Mouse (Mus musculus): ENCODE results near the gene Fcer2a. TPM values are rescaled to one million over a fixed set of nuclear protein-coding genes. Genes with fewer than 3 reads are reported as not detected.

Gene Fcer2a
- polyA plus RNA-seq, 2 experiments: 0.05 TPM; not detected in 1

DNA sequence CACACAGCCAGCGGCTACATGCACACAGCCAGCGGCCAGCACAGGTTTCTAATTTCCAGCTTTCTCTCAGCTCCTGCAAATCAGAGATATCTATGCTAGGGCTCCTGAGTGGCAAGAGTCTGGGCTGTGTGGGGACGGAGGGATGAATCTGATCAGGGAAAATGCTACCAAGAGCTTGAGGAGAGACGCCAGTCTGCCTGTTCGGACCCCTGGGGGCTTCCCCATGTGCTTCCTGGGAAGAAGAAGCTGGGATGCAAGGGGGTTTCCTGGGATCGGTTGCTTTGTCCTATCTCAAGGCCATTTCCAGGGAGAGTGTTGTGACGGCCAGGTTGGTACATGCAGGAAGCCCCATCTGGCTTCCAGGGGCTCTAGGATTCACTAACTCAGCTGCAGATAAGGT is 13.6 kb upstream of the Fcer2a start:
- Histone ChIP-seq H3K4me3 (ENCODE audit: insufficient read depth in 1 of 2, low read depth in 2 of 2, low read length in 2 of 2) (no peak overlapping the region), H3K9ac (replicated peaks) (no peak overlapping the region), H3K27me3 (ENCODE audit: control insufficient read depth, insufficient read depth, low read length) (no peaks in the 10 kb centered on the region), H3K4me2 (ENCODE audit: low read depth) (no peak overlapping the region), H3K27ac (no peak overlapping the region), H3K9me3 (ENCODE audit: control insufficient read depth, low read length) (no peaks in the 10 kb centered on the region), H3K4me1 (replicated peaks; ENCODE audit: control insufficient read depth in 2 of 2, insufficient read depth in 2 of 2, low read length in 1 of 2) (peaks cover 0 to 12% of the 10 kb centered on the region in 2 experiments; a peak in 2 of 4 replicates), H3K36me3 (replicated peaks; ENCODE audit: control insufficient read depth, insufficient read depth, low read depth) (no peaks in the 10 kb centered on the region)
- TF ChIP-seq CTCF (IDR thresholded peaks at IDR 0.05; ENCODE audit: low read depth): no peak
- TF ChIP-seq EP300 (IDR thresholded peaks at IDR 0.05; ENCODE audit: low read depth): no peak
- 59% methylated on average over 7 of the region's 7 CpGs for WGBS (ENCODE audit: insufficient replicate concordance)
- DNase-seq (ENCODE audit: low read depth in 3 of 3, low spot score in 3 of 3) (no peak), ATAC-seq (ENCODE audit: insufficient read depth) (no peak)

- Histone ChIP-seq H3K4me1 (replicated peaks; ENCODE audit: control insufficient read depth in 2 of 2, insufficient read depth in 2 of 2, low read length in 1 of 2) (peaks cover 0 to 3% of the 10 kb centered on the region in 2 experiments; a peak in 2 of 4 replicates), H3K27ac (no peak overlapping the region), H3K4me3 (ENCODE audit: insufficient read depth in 1 of 2, low read depth in 2 of 2, low read length in 2 of 2) (no peak overlapping the region), H3K4me2 (ENCODE audit: low read depth) (no peak overlapping the region), H3K9ac (replicated peaks) (no peak overlapping the region), H3K27me3 (ENCODE audit: control insufficient read depth, insufficient read depth, low read length) (no peaks in the 10 kb centered on the region), H3K9me3 (ENCODE audit: control insufficient read depth, low read length) (no peaks in the 10 kb centered on the region), H3K36me3 (replicated peaks; ENCODE audit: control insufficient read depth, insufficient read depth, low read depth) (no peaks in the 10 kb centered on the region)
- no peak for ATAC-seq (ENCODE audit: insufficient read depth)
- DNase-seq (ENCODE audit: low read depth in 3 of 3, low spot score in 3 of 3): no peak
- TF ChIP-seq EP300 (IDR thresholded peaks at IDR 0.05; ENCODE audit: low read depth) (no peak), CTCF (IDR thresholded peaks at IDR 0.05; ENCODE audit: low read depth) (peak; percentile 62)
- 30% methylated on average over 4 of the region's 4 CpGs for WGBS (ENCODE audit: insufficient replicate concordance)
Observed at GRCm38 (mm10) chr8:3705711-3706110, 11.7 kb upstream of the Fcer2a start.

GRCm38 (mm10) chr8:3701491-3701890 is 7.5 kb upstream of the Fcer2a start:
- no peak for ATAC-seq (ENCODE audit: insufficient read depth)
- no peak for DNase-seq (ENCODE audit: low read depth in 3 of 3, low spot score in 3 of 3)

DNA sequence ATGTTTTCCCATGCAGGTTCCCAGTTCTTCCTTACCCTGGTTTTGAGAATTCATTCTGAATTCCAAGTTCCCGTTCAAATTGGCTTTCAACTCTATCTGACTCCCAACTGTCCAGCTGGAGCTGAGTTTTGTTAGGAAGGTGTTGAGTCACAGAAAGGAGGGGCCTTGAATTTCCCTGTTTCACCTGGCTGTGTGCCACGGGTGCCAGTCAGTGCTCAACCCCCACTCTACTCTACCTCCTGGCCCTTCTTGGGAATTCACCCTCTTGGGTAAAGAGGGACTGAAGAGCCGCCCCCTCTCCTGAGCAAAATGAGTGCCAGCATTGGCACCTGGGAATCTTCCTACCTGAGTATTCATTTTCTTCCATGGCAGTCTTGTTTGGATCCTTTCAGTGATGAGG is 3.2 kb downstream of the Fcer2a start:
- no peak for DNase-seq (ENCODE audit: low read depth in 3 of 3, low spot score in 3 of 3)
- H3K27me3 ChIP-seq (ENCODE audit: control insufficient read depth, insufficient read depth, low read length): no peaks in the 10 kb centered on the region
- TF ChIP-seq EP300 (IDR thresholded peaks at IDR 0.05; ENCODE audit: low read depth): no peak
- TF ChIP-seq CTCF (IDR thresholded peaks at IDR 0.05; ENCODE audit: low read depth): no peak
- H3K36me3 ChIP-seq (replicated peaks; ENCODE audit: control insufficient read depth, insufficient read depth, low read depth): no peaks in the 10 kb centered on the region
- WGBS (ENCODE audit: insufficient replicate concordance): 52% methylated on average over 3 of the region's 3 CpGs
- no peaks in the 10 kb centered on the region for H3K9me3 ChIP-seq (ENCODE audit: control insufficient read depth, low read length)
- ATAC-seq (ENCODE audit: insufficient read depth): no peak
- H3K9ac ChIP-seq (replicated peaks): no peak overlapping the region
- H3K4me1 ChIP-seq (replicated peaks; ENCODE audit: control insufficient read depth in 2 of 2, insufficient read depth in 2 of 2, low read length in 1 of 2): no peaks in the 10 kb centered on the region
- no peak overlapping the region for H3K4me3 ChIP-seq (ENCODE audit: insufficient read depth in 1 of 2, low read depth in 2 of 2, low read length in 2 of 2)
- H3K4me2 ChIP-seq (ENCODE audit: low read depth): no peak overlapping the region
- no peak overlapping the region for H3K27ac ChIP-seq

More at GRCm38 (mm10) chr8:3701491-3701890, 7.5 kb upstream of the Fcer2a start:
- 84% methylated on average over 1 of the region's 1 CpGs for WGBS (ENCODE audit: insufficient replicate concordance)
- H3K4me3 ChIP-seq (ENCODE audit: insufficient read depth in 1 of 2, low read depth in 2 of 2, low read length in 2 of 2): no peak overlapping the region
- H3K4me1 ChIP-seq (replicated peaks; ENCODE audit: control insufficient read depth in 2 of 2, insufficient read depth in 2 of 2, low read length in 1 of 2): no peaks in the 10 kb centered on the region
- no peak overlapping the region for H3K27ac ChIP-seq
- H3K9me3 ChIP-seq (ENCODE audit: control insufficient read depth, low read length): no peaks in the 10 kb centered on the region
- no peaks in the 10 kb centered on the region for H3K27me3 ChIP-seq (ENCODE audit: control insufficient read depth, insufficient read depth, low read length)
- H3K36me3 ChIP-seq (replicated peaks; ENCODE audit: control insufficient read depth, insufficient read depth, low read depth): no peaks in the 10 kb centered on the region
- TF ChIP-seq EP300 (IDR thresholded peaks at IDR 0.05; ENCODE audit: low read depth): no peak
- no peak for TF ChIP-seq CTCF (IDR thresholded peaks at IDR 0.05; ENCODE audit: low read depth)
- no peak overlapping the region for H3K4me2 ChIP-seq (ENCODE audit: low read depth)
- H3K9ac ChIP-seq (replicated peaks): no peak overlapping the region

- no peaks in the 10 kb centered on the region for H3K36me3 ChIP-seq (replicated peaks; ENCODE audit: control insufficient read depth, insufficient read depth, low read depth)
- no peak overlapping the region for H3K4me2 ChIP-seq (ENCODE audit: low read depth)
- TF ChIP-seq EP300 (IDR thresholded peaks at IDR 0.05; ENCODE audit: low read depth): no peak
- TF ChIP-seq CTCF (IDR thresholded peaks at IDR 0.05; ENCODE audit: low read depth): peak; percentile 37; the same call in 1 of the 2 replicates
- H3K27me3 ChIP-seq (ENCODE audit: control insufficient read depth, insufficient read depth, low read length): no peaks in the 10 kb centered on the region
- H3K4me1 ChIP-seq (replicated peaks; ENCODE audit: control insufficient read depth in 2 of 2, insufficient read depth in 2 of 2, low read length in 1 of 2): no peaks in the 10 kb centered on the region
- no peak for ATAC-seq (ENCODE audit: insufficient read depth)
- no peak overlapping the region for H3K4me3 ChIP-seq (ENCODE audit: insufficient read depth in 1 of 2, low read depth in 2 of 2, low read length in 2 of 2)
- no peak overlapping the region for H3K9ac ChIP-seq (replicated peaks)
- WGBS (ENCODE audit: insufficient replicate concordance): 52% methylated on average over 6 of the region's 6 CpGs
- no peak overlapping the region for H3K27ac ChIP-seq
- DNase-seq (ENCODE audit: low read depth in 3 of 3, low spot score in 3 of 3): no peak
- no peaks in the 10 kb centered on the region for H3K9me3 ChIP-seq (ENCODE audit: control insufficient read depth, low read length)
Observed at GRCm38 (mm10) chr8:3687537-3687936, 6.4 kb downstream of the Fcer2a start.

All from liver, embryonic 14.5 days (tissue).